Mouse (Mus musculus): Measurements from ENCODE around the gene Nlgn3. TPM values are rescaled to one million over a fixed set of nuclear protein-coding genes. Genes with fewer than 3 reads are reported as not detected.

Gene Nlgn3
- polyA plus RNA-seq, 1 experiment from 2014 or later = 7.3 TPM

Other genes with a start within 250 kb of the Nlgn3 start
- gene Tex11, start 239.5 kb upstream of the Nlgn3 start, polyA plus RNA-seq (2014; fragmentation: Nextera tagmentation; extraction: Ambion mirVana) = 0.18 TPM in 1 of 2 replicates, not detected in the other
- gene Slc7a3, start 213.1 kb upstream of the Nlgn3 start, polyA plus RNA-seq (2014; fragmentation: Nextera tagmentation; extraction: Ambion mirVana) = 1.4 and 1.5 TPM in 2 replicates
- gene Snx12, start 76.6 kb upstream of the Nlgn3 start, polyA plus RNA-seq (2014; fragmentation: Nextera tagmentation; extraction: Ambion mirVana) = 48.0 and 51.2 TPM in 2 replicates
- 2.3 and 2.5 TPM in 2 replicates for gene Foxo4, start 44.6 kb upstream of the Nlgn3 start, polyA plus RNA-seq (2014; fragmentation: Nextera tagmentation; extraction: Ambion mirVana)
- gene Gm614, start 35.2 kb upstream of the Nlgn3 start, polyA plus RNA-seq (2014; fragmentation: Nextera tagmentation; extraction: Ambion mirVana) = not detected in 2 replicates
- 9.6 and 11.5 TPM in 2 replicates for gene Il2rg, start 30.9 kb upstream of the Nlgn3 start, polyA plus RNA-seq (2014; fragmentation: Nextera tagmentation; extraction: Ambion mirVana)
- gene Gm20489, start 30.1 kb upstream of the Nlgn3 start, polyA plus RNA-seq (2014; fragmentation: Nextera tagmentation; extraction: Ambion mirVana) = not detected in 2 replicates
- gene Med12, start 25.1 kb upstream of the Nlgn3 start, polyA plus RNA-seq (2014; fragmentation: Nextera tagmentation; extraction: Ambion mirVana) = 38.5 and 48.2 TPM in 2 replicates
- gene Gjb1, start 77.2 kb downstream of the Nlgn3 start, polyA plus RNA-seq (2014; fragmentation: Nextera tagmentation; extraction: Ambion mirVana) = 14.0 and 20.9 TPM in 2 replicates
- gene Zmym3, start 121.7 kb downstream of the Nlgn3 start, polyA plus RNA-seq (2014; fragmentation: Nextera tagmentation; extraction: Ambion mirVana) = 25.5 and 26.1 TPM in 2 replicates
- 363 and 414 TPM in 2 replicates for gene Nono, start 130.2 kb downstream of the Nlgn3 start, polyA plus RNA-seq (2014; fragmentation: Nextera tagmentation; extraction: Ambion mirVana)
- gene Itgb1bp2, start 149.9 kb downstream of the Nlgn3 start, polyA plus RNA-seq (2014; fragmentation: Nextera tagmentation; extraction: Ambion mirVana) = 1.5 and 1.7 TPM in 2 replicates
- gene Taf1, start 233.6 kb downstream of the Nlgn3 start, polyA plus RNA-seq (2014; fragmentation: Nextera tagmentation; extraction: Ambion mirVana) = 18.0 and 18.7 TPM in 2 replicates